In genomic region chr2:68470891-68471758, GRCm38 (mm10) we compare ENCODE assay signal across 8 mouse cellular contexts. TPM values are rescaled to one million over a fixed set of nuclear protein-coding genes. Genes with fewer than 3 reads are reported as not detected.
A peak's percentile ranks its signal among the peaks of the same experiment; 100 is the strongest.
DNase-seq lines count a peak whose midpoint lies in the region; ATAC-seq lines count a peak whose summit lies in the region.

No protein-coding gene starts in this region.

- peak overlapping the region; percentile 93 for H3K27ac ChIP-seq in hindbrain, embryonic 12.5 days
- peak overlapping the region; percentile 87 for H3K27ac ChIP-seq in lung, embryonic 16.5 days (ENCODE audit: low read length)

- WGBS in hindbrain, embryonic 12.5 days = 1% methylated on average over 80 of the region's 87 CpGs
- under 1% methylated on average over 87 of the region's 87 CpGs for WGBS in lung, embryonic 16.5 days

- no peaks in the 10 kb centered on the region for H3K27me3 ChIP-seq in hindbrain, embryonic 12.5 days
- no peaks in the 10 kb centered on the region for H3K27me3 ChIP-seq in lung, embryonic 16.5 days (ENCODE audit: control insufficient read depth, insufficient read depth, low read depth, low read length)

- peak; percentile 84 for ATAC-seq in hindbrain, embryonic 12.5 days (ENCODE audit: low FRiP score)
- ATAC-seq in lung, embryonic 16.5 days (ENCODE audit: low read depth) = peak; percentile 51

- peak overlapping the region; percentile 95 for H3K9ac ChIP-seq in hindbrain, embryonic 12.5 days
- H3K9ac ChIP-seq in lung, embryonic 16.5 days (ENCODE audit: low read length) = peak overlapping the region; percentile 86

- peaks cover 31% of the 10 kb centered on the region for H3K4me1 ChIP-seq in hindbrain, embryonic 12.5 days
- peaks cover 24% of the 10 kb centered on the region for H3K4me1 ChIP-seq in lung, embryonic 16.5 days (replicated peaks; ENCODE audit: control insufficient read depth, insufficient read depth, low read length)

- H3K36me3 ChIP-seq in hindbrain, embryonic 12.5 days = no peaks in the 10 kb centered on the region
- no peaks in the 10 kb centered on the region for H3K36me3 ChIP-seq in lung, embryonic 16.5 days (ENCODE audit: control insufficient read depth, insufficient read depth, low read length)

- DNase-seq in R1 (ENCODE audit: low read depth, low spot score) = peak; percentile 52
- peak; percentile 78 to 81 for DNase-seq in cerebellum, postnatal 10 days
- DNase-seq in frontal cortex, postnatal 36 days (ENCODE audit: low spot score in 2 of 2) = peak; percentile 52 to 59
- peak; percentile 41 to 66 for DNase-seq in layer of hippocampus, postnatal 14 days (ENCODE audit: low spot score in 2 of 2)
- DNase-seq in ovary, adult 18-20 months (ENCODE audit: low spot score) = peak; percentile 43
- peak; percentile 61 to 68 for DNase-seq in thymus, postnatal 36 days

- H3K4me2 ChIP-seq in hindbrain, embryonic 12.5 days (replicated peaks) = peak overlapping the region; percentile 84
- H3K4me2 ChIP-seq in lung, embryonic 16.5 days (ENCODE audit: low read depth, low read length) = peak overlapping the region; percentile 98

- H3K9me3 ChIP-seq in hindbrain, embryonic 12.5 days (replicated peaks) = no peaks in the 10 kb centered on the region
- H3K9me3 ChIP-seq in lung, embryonic 16.5 days (ENCODE audit: control insufficient read depth, low read length) = no peaks in the 10 kb centered on the region

- peak overlapping the region; percentile 95 for H3K4me3 ChIP-seq in hindbrain, embryonic 12.5 days
- H3K4me3 ChIP-seq in lung, embryonic 16.5 days (ENCODE audit: low read length) = peak overlapping the region; percentile 88

RNA-seq across cellular contexts. Expression of gene Stk39, which starts 0.9 kb away (rescaled TPM):
- polyA plus RNA-seq in hindbrain, embryonic 12.5 days (2016; fragmentation: Nextera tagmentation; extraction: Ambion mirVana) = 55.1 and 57.0 TPM in 2 replicates
- total RNA-seq in layer of hippocampus, postnatal 14 days (2021) = 10 to 100 TPM; 52.7 to 66.6 TPM
- 7.9 and 13.0 TPM in 2 replicates for polyA plus RNA-seq in lung, embryonic 16.5 days (2015; fragmentation: Nextera tagmentation; extraction: Ambion mirVana)

Comparison
In these comparisons a context has a peak if more than half of its experiments do, and no peak if none do; other contexts are left out.
1. Peak in every context shown above with its lines: DNase-seq, ATAC-seq, H3K4me3 ChIP-seq and H3K27ac ChIP-seq.